Mouse (Mus musculus): Measurements from ENCODE around the gene Acvr1b.

DNA sequence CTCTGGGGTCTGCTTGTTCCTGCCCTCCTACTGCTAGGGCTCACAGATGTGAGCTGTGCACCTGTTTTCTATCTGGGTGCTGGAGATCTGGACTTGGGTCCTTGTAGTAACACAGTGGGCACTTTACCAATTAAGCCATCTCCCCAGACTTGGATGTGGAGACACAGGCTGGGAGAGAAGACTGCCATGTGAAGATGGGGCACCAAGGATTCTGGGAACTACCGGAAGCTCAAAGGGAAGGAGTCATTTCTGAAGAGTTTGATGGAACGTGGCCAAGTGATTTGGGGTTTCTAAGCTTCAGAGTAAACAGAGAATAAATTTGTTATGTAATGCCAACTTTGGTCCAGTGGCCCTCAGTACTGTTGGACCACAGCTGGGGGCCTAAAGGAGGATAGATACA lies 1.9 kb upstream of the Acvr1b start:
- TF ChIP-seq TAL1 (conservative IDR thresholded peaks at IDR 0.05; ENCODE audit: low read depth, low read length) (no peak), CTCF (IDR thresholded peaks at IDR 0.05; ENCODE audit: low read depth, low read length) (no peak), GATA1 (IDR thresholded peaks at IDR 0.05; ENCODE audit: borderline replicate concordance, low read length) (no peak), POLR2AphosphoS5 (IDR thresholded peaks at IDR 0.05; ENCODE audit: insufficient replicate concordance, low read depth, low read length) (no peak)
